Mouse (Mus musculus): ENCODE data around the gene Sult1d1.

Gene Sult1d1

Small RNA genes lying within 50 kb of the gene (microRNA-seq; reads per million reads assigned to microRNA genes)
- gene Mir3969: 0 reads per million in 2 experiments
